In genomic region chr8:117345376-117345775, GRCm38 (mm10) we compare ENCODE assay signal across 20 mouse cellular contexts.
"Had no signal": no experiment of that assay in that cellular context is flagged by ENCODE, and none has a peak within 500 bp of the region (broad histone marks: within the 10 kb centered on the region; RNA-seq: fewer than 3 reads in every experiment).

No protein-coding gene starts in this region.

- H3K9me3 ChIP-seq: limb, embryonic 10.5 days; limb, embryonic 13.5 days; midbrain, embryonic 10.5 days; midbrain, embryonic 13.5 days; stomach, embryonic 15.5 days had no signal

- H3K4me3 ChIP-seq: layer of hippocampus, adult 2 months; limb, embryonic 10.5 days; limb, embryonic 13.5 days; midbrain, embryonic 10.5 days; midbrain, embryonic 13.5 days; myocyte; stomach, embryonic 15.5 days had no signal

- H3K36me3 ChIP-seq: limb, embryonic 10.5 days; limb, embryonic 13.5 days; midbrain, embryonic 10.5 days; stomach, embryonic 15.5 days had no signal

- ATAC-seq: inflammation-experienced regulatory T-cells, adult 6 months; midbrain, embryonic 13.5 days; midbrain, embryonic 16.5 days had no signal

- H3K27me3 ChIP-seq: limb, embryonic 13.5 days; midbrain, embryonic 13.5 days; stomach, embryonic 15.5 days had no signal

- DNase-seq: kidney, adult 18-20 months; kidney, postnatal 10 days; layer of hippocampus, adult 9-11 months; liver; lung, adult 2 months; lung, postnatal 14 days; lung, postnatal 4 days; right cerebral cortex, postnatal 14 days; right cerebral cortex, postnatal 4 days; thymus, postnatal 25 days had no signal

- H3K9ac ChIP-seq: limb, embryonic 13.5 days; liver, embryonic 14.5 days; midbrain, embryonic 13.5 days; stomach, embryonic 15.5 days had no signal

- H3K27ac ChIP-seq: limb, embryonic 10.5 days; limb, embryonic 13.5 days; liver, embryonic 14.5 days; midbrain, embryonic 10.5 days; midbrain, embryonic 13.5 days; stomach, embryonic 15.5 days had no signal

- H3K4me2 ChIP-seq: limb, embryonic 13.5 days; midbrain, embryonic 13.5 days; stomach, embryonic 15.5 days had no signal
